Mouse (Mus musculus) embryonic stem cell, embryonic (primary cell): ENCODE measurements around the gene Cntrl.

Experiments
- CTCF ChIA-PET, 4 experiments: fragments of 300-600 bp in 2 of 4; fragments of 350-600 bp in 2 of 4; sonication (Branson Sonifier 250); formaldehyde crosslinking; loops; one replicate each; lab custom pipeline; 2022; ENCODE audit warnings: inconsistent platforms in 2 of 4; lab: Charles Lee
- POLR2A ChIA-PET, 4 experiments: fragments of 300-600 bp in 2 of 4; fragments of 350-600 bp in 2 of 4; sonication (Branson Sonifier 250); formaldehyde crosslinking; loops; one replicate each; lab custom pipeline; 2022; ENCODE audit warnings: antibody characterized with exemption in 4 of 4, inconsistent platforms in 1 of 4; lab: Charles Lee

Gene Cntrl

GRCm38 (mm10) chr2:35109141-35109923 is at the start of gene Cntrl:
Cntrl (plus strand) TSS chr2:35109492.
- ChIA-PET POLR2A (interaction anchor here (0.6 to 6.2 kb wide), 73 partner anchors 9 to 464 kb away, joined by 3 to 69 read pairs (median 4); partner anchors contain the start of genes Hspa5 (in 3 of the 4), AI182371 (in 2 of the 4), Fbxw2 (in 2 of the 4) and Gapvd1 (in 1 of the 4)), CTCF (interaction anchor here (0.5 to 3.7 kb wide), 25 partner anchors 8 to 438 kb away, joined by 3 to 19 read pairs (median 5); partner anchors contain the start of genes Fbxw2 (in 2 of the 4) and Rabepk (in 1 of the 4))

- ChIA-PET CTCF (no interaction called here), POLR2A (interaction anchor here in 1 of 4 experiments (1.0 kb wide), 1 partner anchor 47 kb away, joined by 3 read pairs; no protein-coding TSS in a partner anchor)
Observed at GRCm38 (mm10) chr2:35060256-35060655, 49.0 kb upstream of the Cntrl start.

- CTCF ChIA-PET = interaction anchor here in 1 of 4 experiments (0.5 to 0.7 kb wide), 2 partner anchors 225 to 244 kb away, joined by 3 read pairs; no protein-coding TSS in a partner anchor
- POLR2A ChIA-PET = no interaction called here
Observed at GRCm38 (mm10) chr2:35060897-35061296, 48.4 kb upstream of the Cntrl start.

GRCm38 (mm10) chr2:35061338-35061737 is 48.0 kb upstream of the Cntrl start, which contains the start of gene Hc:
Hc (minus strand) TSS chr2:35061438.
- ChIA-PET CTCF (interaction anchor here in 1 of 4 experiments (0.5 to 0.7 kb wide), 2 partner anchors 224 to 245 kb away, joined by 3 read pairs; no protein-coding TSS in a partner anchor), POLR2A (no interaction called here)

GRCm38 (mm10) chr2:35063333-35064030 is 45.8 kb upstream of the Cntrl start:
- ChIA-PET CTCF (interaction anchor here in 1 of 4 experiments (0.6 kb wide), 1 partner anchor 11 kb away, joined by 6 read pairs; no protein-coding TSS in a partner anchor), POLR2A (interaction anchor here in 3 of 4 experiments (0.5 to 7.2 kb wide), 7 partner anchors 13 to 164 kb away, joined by 3 to 69 read pairs (median 3); partner anchors contain the start of gene Cntrl (in 2 of the 3))

GRCm38 (mm10) chr2:35066525-35067082 is 42.7 kb upstream of the Cntrl start:
- ChIA-PET CTCF (no interaction called here), POLR2A (interaction anchor here in 3 of 4 experiments (0.7 to 7.2 kb wide), 45 partner anchors 8 to 396 kb away, joined by 3 to 69 read pairs (median 4); partner anchors contain the start of genes Hspa5 (in 3 of the 3), Cntrl (in 2 of the 3), Rabepk (in 2 of the 3) and AI182371 (in 1 of the 3))

GRCm38 (mm10) chr2:35067117-35067516 is 42.2 kb upstream of the Cntrl start:
- POLR2A ChIA-PET = interaction anchor here in 3 of 4 experiments (0.7 to 7.2 kb wide), 43 partner anchors 8 to 420 kb away, joined by 3 to 69 read pairs (median 4); partner anchors contain the start of genes Hspa5 (in 3 of the 3), Cntrl (in 2 of the 3), Rabepk (in 2 of the 3) and Gapvd1 (in 1 of the 3)
- CTCF ChIA-PET = interaction anchor here in 1 of 4 experiments (0.6 kb wide), 1 partner anchor 422 kb away, joined by 5 read pairs; no protein-coding TSS in a partner anchor

GRCm38 (mm10) chr2:35069124-35069523 is 40.2 kb upstream of the Cntrl start:
- POLR2A ChIA-PET = interaction anchor here in 2 of 4 experiments (0.8 to 7.2 kb wide), 4 partner anchors 11 to 63 kb away, joined by 3 to 69 read pairs (median 29); partner anchors contain the start of gene Cntrl (in 1 of the 2)

GRCm38 (mm10) chr2:35070275-35070674 is 39.0 kb upstream of the Cntrl start:
- ChIA-PET CTCF (no interaction called here), POLR2A (interaction anchor here in 1 of 4 experiments (5.2 kb wide), 1 partner anchor 10 kb away, joined by 43 read pairs; no protein-coding TSS in a partner anchor)

More at GRCm38 (mm10) chr2:35069124-35069523, 40.2 kb upstream of the Cntrl start:
- CTCF ChIA-PET = no interaction called here

GRCm38 (mm10) chr2:35072547-35072946 is 36.7 kb upstream of the Cntrl start:
- CTCF ChIA-PET = interaction anchor here in 1 of 4 experiments (0.6 kb wide), 1 partner anchor 119 kb away, joined by 9 read pairs; no protein-coding TSS in a partner anchor
- POLR2A ChIA-PET = no interaction called here

GRCm38 (mm10) chr2:35074328-35074727 is 35.0 kb upstream of the Cntrl start:
- ChIA-PET POLR2A (no interaction called here), CTCF (no interaction called here)

GRCm38 (mm10) chr2:35079166-35079565 is 30.1 kb upstream of the Cntrl start:
- CTCF ChIA-PET = no interaction called here
- POLR2A ChIA-PET = interaction anchor here in 2 of 4 experiments (0.7 to 6.0 kb wide), 3 partner anchors 12 to 204 kb away, joined by 3 to 43 read pairs (median 3); no protein-coding TSS in a partner anchor

GRCm38 (mm10) chr2:35087418-35087817 is 21.9 kb upstream of the Cntrl start:
- ChIA-PET POLR2A (no interaction called here), CTCF (no interaction called here)

GRCm38 (mm10) chr2:35100529-35100928 is 8.8 kb upstream of the Cntrl start:
- ChIA-PET CTCF (no interaction called here), POLR2A (interaction anchor here in 2 of 4 experiments (1.2 to 5.0 kb wide), 5 partner anchors 8 to 329 kb away, joined by 4 to 18 read pairs (median 5); partner anchors contain the start of genes Cntrl (in 2 of the 2) and Hspa5 (in 1 of the 2))

GRCm38 (mm10) chr2:35101443-35101842 is 7.8 kb upstream of the Cntrl start, which contains the start of gene AI182371:
AI182371 (minus strand) TSS chr2:35101543.
- ChIA-PET CTCF (no interaction called here), POLR2A (interaction anchor here in 2 of 4 experiments (0.9 to 5.0 kb wide), 6 partner anchors 7 to 231 kb away, joined by 3 to 18 read pairs (median 4); partner anchors contain the start of gene Cntrl (in 2 of the 2))

GRCm38 (mm10) chr2:35102777-35103176 is 6.5 kb upstream of the Cntrl start:
- ChIA-PET POLR2A (interaction anchor here in 1 of 4 experiments (1.1 kb wide), 1 partner anchor 299 kb away, joined by 3 read pairs; no protein-coding TSS in a partner anchor), CTCF (no interaction called here)

- ChIA-PET CTCF (interaction anchor here in 1 of 4 experiments (0.5 kb wide), 1 partner anchor 10 kb away, joined by 4 read pairs; no protein-coding TSS in a partner anchor), POLR2A (interaction anchor here in 1 of 4 experiments (1.1 kb wide), 1 partner anchor 300 kb away, joined by 3 read pairs; no protein-coding TSS in a partner anchor)
Observed at GRCm38 (mm10) chr2:35103558-35103957, 5.7 kb upstream of the Cntrl start.
